Mouse (Mus musculus) mouse embryonic stem cell (cell line): Measurements from ENCODE around the gene H2-Q6.
"Not testable (repeated sequence)": the region's sequence is repeated elsewhere in the genome, so short reads cannot be mapped to it uniquely, and the experiment has no call there.

ENCODE experiments used
- in situ Hi-C, 2 experiments: fragments of 300-500 bp; cut with MboI; formaldehyde crosslinking; loops; 1 replicate in 1 of 2; 3 replicates in 1 of 2; pipeline ENCODE4 v1.14.3; 2019 to 2020; ENCODE audit warnings: low sequenced_read_pairs in 2 of 2, low pct_unique_long_range_greater_than_20kb in 1 of 2, mixed read lengths in 1 of 2; ENCODE audit not compliant: unreplicated experiment in 1 of 2

Gene H2-Q6

GRCm38 (mm10) chr17:35424624-35425416 is at the start of gene H2-Q6:
Gene H2-Q6, plus strand, starts transcription at chr17:35424850.
- in situ Hi-C loops = loop anchor here in 1 of 2 experiments (25.0 kb wide), 1 partner anchor 88 kb away; the partner anchor contains the start of gene H2-Q2

GRCm38 (mm10) chr17:35379369-35379728 is 45.3 kb upstream of the H2-Q6 start, which contains the start of gene H2-Q4:
Gene H2-Q4, plus strand, starts transcription at chr17:35379617.
- in situ Hi-C loops = no loop called here

- in situ Hi-C loops = no loop called here
Measured at GRCm38 (mm10) chr17:35379729-35380451, 44.8 kb upstream of the H2-Q6 start.

GRCm38 (mm10) chr17:35389796-35390195 is 34.9 kb upstream of the H2-Q6 start:
- in situ Hi-C loops = not testable (repeated sequence)

- in situ Hi-C loops = not testable (repeated sequence)
Measured at GRCm38 (mm10) chr17:35392671-35393070, 32.0 kb upstream of the H2-Q6 start.

- in situ Hi-C loops = not testable (repeated sequence)
Measured at GRCm38 (mm10) chr17:35393864-35394800, 30.5 kb upstream of the H2-Q6 start.

GRCm38 (mm10) chr17:35396956-35397355 is 27.7 kb upstream of the H2-Q6 start:
- in situ Hi-C loops = not testable (repeated sequence)

- in situ Hi-C loops = not testable (repeated sequence)
Measured at GRCm38 (mm10) chr17:35413057-35413456, 11.6 kb upstream of the H2-Q6 start.

- in situ Hi-C loops = not testable (repeated sequence)
Measured at GRCm38 (mm10) chr17:35415273-35416129, 9.1 kb upstream of the H2-Q6 start.

GRCm38 (mm10) chr17:35418772-35419171 is 5.9 kb upstream of the H2-Q6 start:
- in situ Hi-C loops = no loop called here

- in situ Hi-C loops = not testable (repeated sequence)
Measured at GRCm38 (mm10) chr17:35419564-35419963, 5.1 kb upstream of the H2-Q6 start.

- in situ Hi-C loops = not testable (repeated sequence)
Measured at GRCm38 (mm10) chr17:35420206-35420810, 4.3 kb upstream of the H2-Q6 start.

- in situ Hi-C loops = not testable (repeated sequence)
Measured at GRCm38 (mm10) chr17:35421331-35421730, 3.3 kb upstream of the H2-Q6 start.

GRCm38 (mm10) chr17:35422360-35422759 is 2.3 kb upstream of the H2-Q6 start:
- in situ Hi-C loops = not testable (repeated sequence)

- in situ Hi-C loops = not testable (repeated sequence)
Measured at GRCm38 (mm10) chr17:35423131-35423810, 1.4 kb upstream of the H2-Q6 start.

- in situ Hi-C loops = not testable (repeated sequence)
Measured at GRCm38 (mm10) chr17:35424106-35424505, 544 bp upstream of the H2-Q6 start.

- in situ Hi-C loops = loop anchor here in 1 of 2 experiments (25.0 kb wide), 1 partner anchor 88 kb away; the partner anchor contains the start of gene H2-Q2
Measured at GRCm38 (mm10) chr17:35425474-35425873, 824 bp downstream of the H2-Q6 start.
